Mouse (Mus musculus) brain, embryonic 18.5 days (tissue): ENCODE results near the gene BC030867.
A peak's percentile ranks its signal among the peaks of the same experiment; 100 is the strongest.

Experiments
- DNase-seq: peaks from one replicate; pipeline ENCODE4 v3.0.0-alpha.2; 2012; ENCODE audit warnings: low read depth, low spot score

Gene BC030867

DNA sequence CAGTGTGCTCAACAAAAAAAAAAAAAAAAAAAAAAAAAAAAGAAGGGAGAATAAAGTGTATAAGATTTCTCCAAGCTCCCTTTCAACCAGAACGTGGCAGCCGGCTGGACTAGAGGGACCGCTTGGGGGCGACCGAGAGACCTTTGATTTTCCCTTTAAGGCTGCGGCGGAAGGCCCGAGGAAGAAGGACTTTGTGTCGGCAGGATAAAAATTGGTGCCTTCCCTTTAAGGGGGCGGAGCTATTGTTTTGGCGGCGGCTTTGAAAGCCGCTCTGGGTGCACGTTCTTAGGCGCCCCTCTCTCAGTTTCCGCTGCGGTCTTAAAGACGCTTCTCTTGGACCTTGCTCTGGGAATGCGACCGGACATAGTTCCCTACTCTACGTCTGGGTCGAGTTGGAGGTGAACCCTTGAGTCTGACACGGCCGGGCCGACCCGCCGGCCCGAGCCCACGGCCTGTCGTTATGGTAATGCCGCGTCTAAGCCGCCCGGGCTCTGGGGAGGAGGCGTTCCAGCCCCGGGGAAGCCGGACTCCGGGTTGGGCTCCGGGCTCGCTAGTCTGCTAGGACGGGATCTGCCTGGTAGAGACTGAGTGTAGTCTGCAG, at the start of gene BC030867:
Gene BC030867, plus strand, starts transcription at position 253 of the 601 bp plus-strand sequence.
- peak; percentile 82 for DNase-seq

GRCm38 (mm10) chr11:102199856-102200255, 48.8 kb upstream of the BC030867 start:
- no peak for DNase-seq

DNA sequence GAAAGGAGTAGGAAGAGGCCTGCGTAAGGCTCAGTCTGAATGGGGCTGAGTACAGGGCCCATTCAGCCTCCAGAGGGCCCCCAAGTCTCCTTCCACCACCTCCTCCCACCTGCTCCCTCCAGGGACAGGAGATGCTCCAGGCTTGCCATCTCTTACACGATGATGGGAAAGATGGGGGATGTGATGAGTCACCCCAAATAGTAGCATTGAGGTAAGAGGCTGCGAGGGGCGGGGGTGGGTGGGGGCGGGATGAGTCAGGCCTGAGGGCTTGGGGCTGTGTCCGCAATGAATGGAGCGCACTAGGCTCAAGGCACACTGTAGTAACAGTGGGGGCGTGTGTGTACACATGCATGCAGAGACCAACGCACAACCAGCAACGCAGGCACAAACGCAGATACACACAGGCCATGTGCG, 47.3 kb upstream of the BC030867 start:
- no peak for DNase-seq

DNA sequence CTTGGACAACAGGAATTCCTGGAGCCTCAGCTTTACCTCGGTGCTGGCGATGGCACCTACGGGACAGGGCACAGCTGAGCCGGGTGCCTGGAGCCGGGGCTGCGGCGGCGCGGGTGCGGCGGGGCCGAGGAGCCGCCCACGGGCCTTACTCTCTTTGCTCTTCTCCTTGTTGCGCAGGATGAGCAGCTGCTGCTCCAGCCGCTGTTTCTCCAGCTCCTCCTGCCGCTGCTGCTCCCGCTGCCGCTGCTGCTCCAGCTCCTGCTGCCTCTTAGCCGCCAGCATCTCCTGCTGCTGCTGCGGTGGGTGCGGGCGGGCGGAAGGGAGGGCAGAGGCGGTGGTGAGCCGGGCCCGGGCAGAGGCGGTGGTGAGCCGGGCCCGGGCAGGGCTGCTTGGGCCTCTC, 42.2 kb upstream of the BC030867 start:
- DNase-seq, result no peak

DNA sequence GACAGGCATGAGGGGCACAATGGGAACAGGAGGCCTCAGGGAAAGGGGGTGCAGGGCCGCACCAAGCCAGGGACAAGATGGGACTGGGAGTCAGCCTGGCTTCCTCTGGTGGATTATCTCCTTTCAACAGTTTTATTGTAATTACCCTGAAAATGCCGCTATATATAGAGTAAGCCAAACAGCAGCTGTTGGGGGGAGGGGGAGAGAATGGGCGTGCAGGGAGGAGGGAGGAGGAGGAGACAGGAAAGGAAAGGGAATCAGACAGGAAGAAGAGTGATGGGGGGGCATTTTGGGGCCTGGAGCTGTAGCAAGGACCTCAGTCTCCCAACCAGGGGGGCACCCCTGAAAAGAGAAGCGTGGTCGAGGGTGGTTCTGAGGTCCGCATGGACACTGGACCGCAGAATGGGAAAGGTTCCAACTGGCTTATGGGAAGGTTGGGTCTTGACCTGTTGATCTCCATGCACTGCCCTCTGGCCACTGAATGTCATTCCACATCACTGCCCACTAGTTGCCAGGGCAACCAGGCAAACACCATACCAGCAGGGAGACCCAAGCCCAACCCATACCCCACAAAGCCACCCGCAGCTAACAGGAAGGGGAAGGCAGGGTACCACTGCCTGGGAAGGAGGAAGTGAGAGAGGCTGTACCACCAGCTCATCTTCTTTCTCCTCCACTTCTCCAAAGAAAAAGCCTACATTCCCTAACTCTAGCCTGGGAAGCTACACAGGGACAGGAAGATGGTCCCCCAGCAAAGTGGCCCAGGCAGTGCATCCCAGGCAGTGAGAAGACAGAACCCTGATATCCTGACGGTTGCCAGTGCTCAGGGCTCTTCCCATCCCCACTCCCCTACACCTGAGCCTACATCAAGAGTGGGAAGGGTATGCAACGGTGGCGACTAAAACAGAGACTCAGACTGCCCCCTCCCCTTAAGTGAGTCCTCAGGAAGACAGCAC, 40.6 kb upstream of the BC030867 start:
- no peak for DNase-seq

- no peak for DNase-seq
Observed at GRCm38 (mm10) chr11:102208846-102209245, 39.8 kb upstream of the BC030867 start.

DNA sequence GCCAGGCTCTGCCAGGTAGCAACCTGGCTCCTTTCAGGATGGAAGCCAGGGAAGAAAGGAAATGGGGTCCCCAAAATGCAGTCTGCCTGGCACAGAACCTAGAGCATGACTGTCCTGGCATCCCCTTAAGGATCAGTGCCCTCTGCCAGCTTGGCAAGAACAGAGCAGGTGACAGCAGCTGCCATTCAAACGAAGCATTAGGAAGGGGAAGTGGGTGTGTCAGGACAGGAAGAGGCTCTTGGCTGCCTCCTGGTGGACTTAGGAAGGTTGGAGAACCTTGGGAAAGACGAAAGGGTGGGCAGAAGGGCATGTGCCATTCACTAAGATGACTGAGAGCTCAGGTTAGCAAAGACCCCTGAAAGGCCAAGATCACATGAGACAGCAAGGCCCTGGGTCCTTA, 38.9 kb upstream of the BC030867 start:
- DNase-seq, result no peak

- DNase-seq, result no peak
Observed at GRCm38 (mm10) chr11:102210185-102210584, 38.5 kb upstream of the BC030867 start.

DNA sequence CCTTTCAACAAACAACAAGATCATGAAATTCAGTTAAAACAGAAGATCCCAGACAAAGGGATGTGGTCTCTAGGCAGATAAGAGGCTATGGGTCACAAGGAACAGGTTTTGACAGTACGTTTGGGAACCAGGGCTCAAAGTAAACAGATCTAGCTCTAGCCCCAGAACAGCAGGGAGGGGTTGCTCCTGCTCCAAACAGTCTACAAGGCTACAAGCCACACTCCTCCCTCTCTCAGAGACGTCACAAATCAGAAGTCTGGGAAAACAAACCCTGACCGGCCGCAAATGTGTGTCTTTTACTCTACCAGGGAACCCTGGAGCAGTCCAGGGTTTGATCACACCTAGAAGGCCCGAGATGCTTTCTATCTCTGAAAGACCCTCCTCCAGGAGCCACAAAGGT, 37.7 kb upstream of the BC030867 start:
- DNase-seq, result no peak

- no peak for DNase-seq
Observed at GRCm38 (mm10) chr11:102211936-102212341, 36.7 kb upstream of the BC030867 start.

DNA sequence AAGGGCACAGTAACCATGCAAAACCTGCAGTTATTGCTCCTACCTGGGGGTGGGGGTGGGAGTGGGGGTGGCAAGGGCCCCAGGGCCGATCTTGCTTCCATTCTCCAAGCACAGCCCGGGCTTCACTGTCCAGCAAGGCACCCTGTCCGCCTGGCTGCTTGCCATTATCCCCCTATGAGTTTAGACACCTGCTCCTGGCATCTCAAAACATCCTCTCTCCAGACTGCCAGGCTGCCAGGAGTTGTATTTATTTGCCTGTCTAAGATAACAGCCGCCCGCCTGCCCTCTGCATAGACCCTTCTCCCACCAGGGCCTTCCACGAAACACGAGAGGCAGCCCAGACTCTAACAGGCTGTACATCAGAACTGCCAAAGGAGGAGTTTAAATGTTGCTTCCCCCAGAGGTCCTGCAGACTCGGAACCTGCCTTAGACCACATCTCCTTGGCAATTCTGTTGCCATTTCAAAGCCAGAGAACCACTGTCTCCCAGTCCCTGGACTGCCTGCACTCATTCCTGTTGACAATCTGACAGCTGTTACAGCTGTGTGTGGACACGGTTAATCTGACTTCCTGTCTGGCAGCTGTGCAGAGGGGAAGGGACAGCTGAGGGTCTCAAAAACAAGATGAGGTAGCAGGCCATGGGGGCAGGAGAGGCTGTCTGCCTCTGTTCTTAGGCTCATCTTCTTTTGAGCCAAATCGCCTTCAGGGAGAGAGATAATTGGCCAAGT, 34.1 kb upstream of the BC030867 start:
- DNase-seq, result no peak

DNA sequence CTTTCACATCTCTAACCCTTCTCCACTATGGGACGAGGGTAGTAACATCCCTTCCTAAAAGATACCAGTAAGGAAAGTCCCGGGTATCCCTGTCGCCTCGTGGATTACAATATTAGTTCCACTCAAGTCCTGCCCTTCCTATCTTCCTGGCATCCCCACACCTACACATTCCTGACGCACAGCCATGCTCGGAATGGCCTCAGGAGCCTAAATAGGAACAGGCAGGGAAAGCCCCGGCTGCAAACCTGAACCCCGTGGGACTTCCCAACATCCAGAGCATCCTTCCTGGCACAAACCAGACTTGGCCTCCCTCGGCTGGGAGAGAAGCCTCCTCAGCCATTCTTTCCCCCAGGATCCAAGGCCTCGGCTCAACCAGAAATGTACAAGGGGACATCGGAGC, 33.2 kb upstream of the BC030867 start:
- no peak for DNase-seq

DNA sequence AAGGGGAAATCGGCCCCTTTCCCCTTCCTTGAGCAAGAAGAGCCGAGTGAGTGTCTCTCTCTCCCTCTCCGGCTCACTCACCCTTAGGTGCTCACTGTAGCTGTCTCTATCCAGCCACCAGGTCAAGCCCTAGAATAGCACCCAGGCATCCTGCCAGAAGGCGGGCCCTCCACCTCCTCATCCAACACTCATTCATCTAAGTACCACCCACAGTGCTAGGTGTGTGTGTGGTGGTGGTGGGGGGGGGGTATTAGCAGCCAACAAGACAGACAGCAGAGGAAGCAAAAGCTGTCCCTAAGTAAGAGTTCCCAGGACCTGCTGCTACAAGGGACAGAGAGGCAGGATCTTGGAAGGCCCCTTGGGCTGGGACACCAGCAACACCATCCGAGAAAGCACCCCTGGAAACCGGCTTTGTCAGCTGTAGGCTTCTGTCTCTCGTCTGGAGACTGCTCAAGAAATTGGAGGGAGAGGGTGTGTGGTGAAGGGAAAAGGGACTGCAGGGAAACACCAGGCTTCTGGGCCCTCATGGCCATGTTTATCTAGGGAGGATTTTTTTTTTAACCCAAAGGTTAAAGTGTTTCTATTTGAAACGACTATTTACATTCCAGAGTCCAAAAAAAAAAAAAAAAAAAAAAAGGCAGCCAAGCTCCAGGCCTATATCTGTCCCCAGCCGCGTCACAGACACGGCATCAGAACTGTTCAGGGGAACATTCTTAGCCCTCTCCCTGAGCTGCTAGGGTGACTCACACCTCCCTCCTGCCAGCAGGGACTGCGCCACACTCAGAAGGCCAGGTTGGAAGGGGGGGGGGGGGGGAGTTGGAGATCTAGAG, 32.4 kb upstream of the BC030867 start:
- no peak for DNase-seq

GRCm38 (mm10) chr11:102216886-102217240, 31.8 kb upstream of the BC030867 start:
- no peak for DNase-seq

GRCm38 (mm10) chr11:102217396-102217795, 31.3 kb upstream of the BC030867 start:
- no peak for DNase-seq

DNA sequence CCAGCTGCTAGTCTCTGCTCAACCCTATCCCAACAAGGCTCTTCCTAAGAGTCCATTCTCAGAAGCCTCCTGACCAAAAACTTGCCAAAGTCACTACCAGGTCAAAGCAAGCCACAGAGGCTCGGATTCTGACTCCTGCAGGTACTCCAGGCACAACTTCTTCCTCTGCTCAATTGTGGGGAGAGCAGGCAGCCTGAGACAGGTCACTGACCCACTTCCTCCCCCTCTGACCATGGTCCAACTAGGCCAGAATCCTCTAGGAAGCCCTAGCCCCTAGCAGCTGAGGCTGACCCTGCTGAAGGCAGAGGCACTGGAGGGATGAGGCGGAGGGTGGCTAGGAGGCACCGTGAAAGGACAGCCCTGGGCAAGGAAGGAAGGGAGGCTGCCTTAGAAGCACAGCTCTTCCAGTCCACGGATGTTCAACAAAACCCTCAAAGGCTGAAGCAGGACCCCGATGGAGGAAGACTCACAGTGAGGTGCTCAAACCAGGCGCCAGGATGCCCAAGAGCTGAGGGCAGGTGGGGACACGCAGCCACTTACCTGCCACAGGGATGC, 30.7 kb upstream of the BC030867 start:
- DNase-seq, result no peak

DNA sequence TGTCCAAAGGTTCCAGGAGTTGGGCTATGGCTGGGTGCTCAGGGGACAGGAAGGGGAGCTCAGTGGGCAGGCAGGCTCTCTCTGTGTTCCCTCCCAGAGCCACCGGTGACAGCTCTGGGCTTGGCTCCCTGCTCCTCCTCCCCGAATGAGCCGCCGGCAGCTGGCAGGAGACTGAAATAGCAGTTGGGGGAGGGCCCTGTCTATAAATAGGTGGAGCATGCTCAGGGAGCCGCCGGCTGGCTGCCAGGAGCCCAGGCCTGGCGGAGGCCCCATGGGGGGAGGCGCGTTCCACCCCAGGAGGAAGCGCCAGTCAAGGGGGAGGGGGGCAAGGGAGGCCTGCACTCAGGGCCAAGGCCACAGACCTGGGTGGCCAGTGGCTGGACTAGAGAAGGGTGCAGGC, 29.9 kb upstream of the BC030867 start:
- peak; percentile 81 for DNase-seq

- DNase-seq, result no peak
Observed at GRCm38 (mm10) chr11:102219247-102219993, 29.3 kb upstream of the BC030867 start.

DNA sequence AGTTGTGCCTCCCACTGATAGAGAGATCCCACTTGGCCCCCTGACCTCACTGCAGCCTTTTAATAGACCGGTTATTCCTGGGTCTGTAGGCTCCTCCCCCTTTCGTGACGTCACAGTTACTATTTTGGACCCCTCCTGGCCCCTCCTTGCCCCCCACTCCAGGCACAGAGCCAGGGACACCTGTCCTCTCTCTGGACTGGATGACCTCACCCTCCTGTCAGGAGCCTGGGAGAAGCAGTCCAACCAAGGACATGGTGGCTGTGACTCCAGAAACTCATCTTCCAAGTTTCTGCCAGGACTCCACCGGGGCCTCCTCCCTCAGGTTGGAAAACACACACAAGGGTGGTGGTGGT, 28.7 kb upstream of the BC030867 start:
- DNase-seq, result no peak

GRCm38 (mm10) chr11:102220451-102220850, 28.2 kb upstream of the BC030867 start:
- no peak for DNase-seq
